Mouse (Mus musculus) heart, adult 8-10 months (tissue): Measurements from ENCODE around the gene Hapln3. TPM values are rescaled to one million over a fixed set of nuclear protein-coding genes. Genes with fewer than 3 reads are reported as not detected.

ENCODE experiments used
- DNase-seq: peaks from one replicate; pipeline ENCODE4 v3.0.0; 2022; ENCODE audit warnings: low spot score
- total RNA-seq, 4 experiments: library from RNA; stranded (reverse); gene quantifications; 2 replicates each; pipeline ENCODE4 v1.2.4; 2022

The Hapln3 gene
- total RNA-seq, result 1 to 10 TPM in 1 of 4 experiments, under 1 TPM in 3; 0.08 to 1.1 (median 0.30) TPM

GRCm38 (mm10) chr7:79130843-79131444 lies at the start of gene Hapln3:
Gene Hapln3, minus strand, starts transcription at chr7:79131018.
- DNase-seq, result no peak

- DNase-seq, result no peak
Measured at GRCm38 (mm10) chr7:79173800-79174199, 43.0 kb upstream of the Hapln3 start.

GRCm38 (mm10) chr7:79171782-79172181 lies 41.0 kb upstream of the Hapln3 start:
- DNase-seq, result no peak

- DNase-seq, result no peak
Measured at GRCm38 (mm10) chr7:79167006-79167562, 36.3 kb upstream of the Hapln3 start.

GRCm38 (mm10) chr7:79159406-79159805 lies 28.6 kb upstream of the Hapln3 start:
- no peak for DNase-seq

- DNase-seq, result no peak
Measured at GRCm38 (mm10) chr7:79149522-79149921, 18.7 kb upstream of the Hapln3 start.

- DNase-seq, result peak; percentile 93
Measured at GRCm38 (mm10) chr7:79148711-79149266, 18.0 kb upstream of the Hapln3 start, which contains the start of gene Mfge8. Gene Mfge8, minus strand, starts transcription at chr7:79149060.

GRCm38 (mm10) chr7:79147931-79148653 lies 17.3 kb upstream of the Hapln3 start:
- DNase-seq, result no peak

GRCm38 (mm10) chr7:79147011-79147837 lies 16.4 kb upstream of the Hapln3 start:
- DNase-seq, result peak; percentile 55

- DNase-seq, result peak; percentile 77
Measured at GRCm38 (mm10) chr7:79140897-79141296, 10.1 kb upstream of the Hapln3 start.

- DNase-seq, result no peak
Measured at GRCm38 (mm10) chr7:79139891-79140591, 9.2 kb upstream of the Hapln3 start.

- DNase-seq, result no peak
Measured at GRCm38 (mm10) chr7:79139328-79139824, 8.6 kb upstream of the Hapln3 start.

- no peak for DNase-seq
Measured at GRCm38 (mm10) chr7:79133391-79133790, 2.6 kb upstream of the Hapln3 start.

GRCm38 (mm10) chr7:79130385-79130784 lies 433 bp downstream of the Hapln3 start:
- no peak for DNase-seq

- DNase-seq, result no peak
Measured at GRCm38 (mm10) chr7:79129883-79130282, 935 bp downstream of the Hapln3 start.

GRCm38 (mm10) chr7:79123465-79123864 lies 7.4 kb downstream of the Hapln3 start:
- DNase-seq, result no peak

- DNase-seq, result no peak
Measured at GRCm38 (mm10) chr7:79113848-79114247, 17.0 kb downstream of the Hapln3 start.

GRCm38 (mm10) chr7:79096492-79096891 lies 34.3 kb downstream of the Hapln3 start:
- DNase-seq, result no peak

- no peak for DNase-seq
Measured at GRCm38 (mm10) chr7:79089111-79089510, 41.7 kb downstream of the Hapln3 start.

GRCm38 (mm10) chr7:79080572-79081399 lies 50.0 kb downstream of the Hapln3 start:
- DNase-seq, result peak; percentile 28
